Mouse (Mus musculus) frontal cortex, postnatal 25 days (tissue): ENCODE measurements around the gene Card10.
"Not testable (repeated sequence)": the region's sequence is repeated elsewhere in the genome, so short reads cannot be mapped to it uniquely, and the experiment has no call there.

Source experiments
- DNase-seq, 2 experiments: peaks; one replicate each; pipeline ENCODE4 v3.0.0; 2022; ENCODE audit warnings: low spot score in 2 of 2

Card10 gene

GRCm38 (mm10) chr15:78802776-78803391 is at the start of gene Card10:
TSS of gene Card10 (minus strand) at chr15:78803042.
- no peak for DNase-seq

- DNase-seq, result peak; percentile 87 to 93
Measured at GRCm38 (mm10) chr15:78851505-78852153, 48.8 kb upstream of the Card10 start.

GRCm38 (mm10) chr15:78850944-78851343 is 48.1 kb upstream of the Card10 start:
- no peak for DNase-seq

- DNase-seq, result no peak
Measured at GRCm38 (mm10) chr15:78850059-78850824, 47.4 kb upstream of the Card10 start.

- DNase-seq, result no peak
Measured at GRCm38 (mm10) chr15:78849485-78849884, 46.6 kb upstream of the Card10 start.

GRCm38 (mm10) chr15:78848467-78848866 is 45.6 kb upstream of the Card10 start:
- DNase-seq, result peak; percentile 78 to 79

- not testable (repeated sequence) for DNase-seq
Measured at GRCm38 (mm10) chr15:78846805-78847204, 44.0 kb upstream of the Card10 start.

GRCm38 (mm10) chr15:78846352-78846751 is 43.5 kb upstream of the Card10 start:
- no peak for DNase-seq

- no peak for DNase-seq
Measured at GRCm38 (mm10) chr15:78845867-78846266, 43.0 kb upstream of the Card10 start.

GRCm38 (mm10) chr15:78845321-78845720 is 42.5 kb upstream of the Card10 start:
- no peak for DNase-seq

- DNase-seq, result no peak
Measured at GRCm38 (mm10) chr15:78844791-78845190, 41.9 kb upstream of the Card10 start.

- DNase-seq, result no peak
Measured at GRCm38 (mm10) chr15:78843581-78844469, 41.0 kb upstream of the Card10 start.

- no peak for DNase-seq
Measured at GRCm38 (mm10) chr15:78842371-78843163, 39.7 kb upstream of the Card10 start, which contains the start of gene Cdc42ep1. TSS of gene Cdc42ep1 (plus strand) at chr15:78842624.

GRCm38 (mm10) chr15:78841161-78841790 is 38.4 kb upstream of the Card10 start:
- DNase-seq, result no peak

GRCm38 (mm10) chr15:78840751-78841150 is 37.9 kb upstream of the Card10 start:
- DNase-seq, result no peak

- DNase-seq, result no peak
Measured at GRCm38 (mm10) chr15:78840241-78840640, 37.4 kb upstream of the Card10 start.

GRCm38 (mm10) chr15:78839744-78840143 is 36.9 kb upstream of the Card10 start:
- no peak for DNase-seq

- DNase-seq, result no peak
Measured at GRCm38 (mm10) chr15:78836086-78836621, 33.3 kb upstream of the Card10 start.

- no peak for DNase-seq
Measured at GRCm38 (mm10) chr15:78835200-78836085, 32.6 kb upstream of the Card10 start.
